Mouse (Mus musculus): ENCODE data around the gene Unc93a2. TPM values are rescaled to one million over a fixed set of nuclear protein-coding genes. Genes with fewer than 3 reads are reported as not detected.

Gene Unc93a2
- total RNA-seq (2023): under 1 TPM; 0.59 to 0.66 TPM

GRCm38 (mm10) chr17:7385364-7385763 is at the start of gene Unc93a2:
TSS of gene Unc93a2 (minus strand) at chr17:7385464.

GRCm38 (mm10) chr17:7371879-7372278 is 13.4 kb downstream of the Unc93a2 start, which contains the start of gene Gm49630:
TSS of gene Gm49630 (minus strand) at chr17:7371979.

GRCm38 (mm10) chr17:7352596-7352995 is 32.7 kb downstream of the Unc93a2 start, which contains the start of gene Ttll2:
TSS of gene Ttll2 (minus strand) at chr17:7352696.

GRCm38 (mm10) chr17:7324346-7324745 is 60.9 kb downstream of the Unc93a2 start, which contains the start of gene Tcp10a:
TSS of gene Tcp10a (plus strand) at chr17:7324646.

Other genes with a start within 250 kb of the Unc93a2 start
- gene Rps6ka2, start 215.3 kb downstream of the Unc93a2 start, total RNA-seq (2023): 10 to 100 TPM; 41.8 to 47.5 TPM
- gene Tcp10a, start 60.8 kb downstream of the Unc93a2 start, total RNA-seq (2023): under 1 TPM; 0.22 to 0.99 TPM
- not detected for gene Ttll2, start 32.8 kb downstream of the Unc93a2 start, total RNA-seq (2023)
- gene Gm49630, start 13.5 kb downstream of the Unc93a2 start, total RNA-seq (2023): not detected

All from neutrophil, adult 83 days (primary cell).